Mouse (Mus musculus) heart, embryonic 15.5 days (tissue): ENCODE data around the gene F2rl3. TPM values are rescaled to one million over a fixed set of nuclear protein-coding genes. Genes with fewer than 3 reads are reported as not detected.
A peak's percentile ranks its signal among the peaks of the same experiment; 100 is the strongest.

Source experiments
- ATAC-seq: fragments of 200-750 bp; cut with Nextera tagmentation; replicated peaks from 2 replicates; pipeline ENCODE4 v1.8.0; 2017; ENCODE audit warnings: low read depth, moderate TSS enrichment; ENCODE audit not compliant: insufficient number of reproducible peaks, insufficient read depth, low FRiP score
- H3K27ac ChIP-seq: fragments of 300-500 bp; sonication (generic); 2 replicates; pipeline ENCODE4 v1.5.1; 2015; ENCODE audit warnings: mild to moderate bottlenecking, inconsistent platforms
- H3K27me3 ChIP-seq: fragments of 300-500 bp; sonication (generic); 2 replicates; pipeline ENCODE4 v1.6.1; 2015; ENCODE audit warnings: inconsistent platforms
- H3K36me3 ChIP-seq: fragments of 300-500 bp; sonication (generic); 2 replicates; pipeline ENCODE4 v1.6.1; 2015; ENCODE audit warnings: mild to moderate bottlenecking, inconsistent platforms
- H3K4me1 ChIP-seq: fragments of 300-500 bp; sonication (generic); replicated peaks from 2 replicates; pipeline ENCODE4 v1.6.1; 2015; ENCODE audit warnings: inconsistent platforms
- H3K4me2 ChIP-seq: fragments of 300-500 bp; sonication (generic); 2 replicates; pipeline ENCODE4 v1.6.1; 2015; ENCODE audit warnings: inconsistent platforms, mild to moderate bottlenecking, moderate library complexity
- H3K4me3 ChIP-seq: fragments of 300-500 bp; sonication (generic); 2 replicates; pipeline ENCODE4 v1.5.1; 2015; ENCODE audit warnings: mild to moderate bottlenecking, inconsistent platforms
- H3K9ac ChIP-seq: fragments of 300-500 bp; sonication (generic); 2 replicates; pipeline ENCODE4 v1.6.1; 2015; ENCODE audit warnings: mild to moderate bottlenecking, inconsistent platforms
- H3K9me3 ChIP-seq: fragments of 300-500 bp; sonication (generic); replicated peaks from 2 replicates; pipeline ENCODE4 v1.6.1; 2016; ENCODE audit warnings: inconsistent platforms
- WGBS: fragments of 180-500 bp; shearing (Covaris S2); methylation state at CpG from one replicate; pipeline ENCODE4 v1.1.7; 2015; ENCODE audit warnings: mixed read lengths; 5-methylcytosine and 5-hydroxymethylcytosine counted together
- polyA plus RNA-seq: library from polyadenylated mRNA; unstranded; fragments of >200 nt; fragmentation: Nextera tagmentation; extraction: Ambion mirVana; gene quantifications from 2 replicates; pipeline ENCODE4 v1.2.1, GENCODE M21; 2015

F2rl3 gene
- polyA plus RNA-seq, 1 experiment from 2014 or later: 1.0 TPM

GRCm38 (mm10) chr8:72750266-72750665 lies 11.4 kb upstream of the F2rl3 start:
- H3K4me3 ChIP-seq: no peak overlapping the region
- 96% methylated on average over 6 of the region's 6 CpGs for WGBS
- H3K4me1 ChIP-seq: no peaks in the 10 kb centered on the region
- H3K4me2 ChIP-seq: no peak overlapping the region
- H3K27me3 ChIP-seq: no peaks in the 10 kb centered on the region
- no peak for ATAC-seq
- H3K9me3 ChIP-seq: no peaks in the 10 kb centered on the region
- no peak overlapping the region for H3K27ac ChIP-seq
- H3K9ac ChIP-seq: no peak overlapping the region
- H3K36me3 ChIP-seq: peaks cover 92% of the 10 kb centered on the region

- no peak overlapping the region for H3K9ac ChIP-seq
- WGBS: 81% methylated on average over 3 of the region's 3 CpGs
- no peaks in the 10 kb centered on the region for H3K9me3 ChIP-seq
- no peak overlapping the region for H3K4me2 ChIP-seq
- H3K4me1 ChIP-seq: no peaks in the 10 kb centered on the region
- no peak overlapping the region for H3K27ac ChIP-seq
- H3K27me3 ChIP-seq: no peaks in the 10 kb centered on the region
- H3K4me3 ChIP-seq: no peak overlapping the region
- ATAC-seq: no peak
- H3K36me3 ChIP-seq: peaks cover 92% of the 10 kb centered on the region
Observed at GRCm38 (mm10) chr8:72751126-72751525, 10.6 kb upstream of the F2rl3 start.

- Histone ChIP-seq H3K9ac (no peak overlapping the region), H3K4me2 (no peak overlapping the region), H3K27ac (no peak overlapping the region), H3K9me3 (no peaks in the 10 kb centered on the region), H3K36me3 (peaks cover 92% of the 10 kb centered on the region), H3K4me1 (no peaks in the 10 kb centered on the region), H3K27me3 (no peaks in the 10 kb centered on the region), H3K4me3 (no peak overlapping the region)
- no peak for ATAC-seq
- 74% methylated on average over 3 of the region's 3 CpGs for WGBS
Observed at GRCm38 (mm10) chr8:72752289-72752688, 9.4 kb upstream of the F2rl3 start.

GRCm38 (mm10) chr8:72753165-72753564 lies 8.5 kb upstream of the F2rl3 start:
- Histone ChIP-seq H3K4me3 (no peak overlapping the region), H3K27me3 (no peaks in the 10 kb centered on the region), H3K36me3 (peaks cover 92% of the 10 kb centered on the region), H3K4me1 (no peaks in the 10 kb centered on the region), H3K4me2 (no peak overlapping the region), H3K9ac (no peak overlapping the region), H3K27ac (no peak overlapping the region), H3K9me3 (no peaks in the 10 kb centered on the region)
- no peak for ATAC-seq
- 92% methylated on average over 9 of the region's 9 CpGs for WGBS

- H3K9me3 ChIP-seq: no peaks in the 10 kb centered on the region
- H3K36me3 ChIP-seq: peaks cover 91% of the 10 kb centered on the region
- no peak overlapping the region for H3K4me3 ChIP-seq
- H3K27me3 ChIP-seq: no peaks in the 10 kb centered on the region
- no peak overlapping the region for H3K27ac ChIP-seq
- H3K4me1 ChIP-seq: no peaks in the 10 kb centered on the region
- ATAC-seq: no peak
- H3K9ac ChIP-seq: no peak overlapping the region
- WGBS: 80% methylated on average over 2 of the region's 2 CpGs
- no peak overlapping the region for H3K4me2 ChIP-seq
Observed at GRCm38 (mm10) chr8:72753781-72754180, 7.9 kb upstream of the F2rl3 start.

GRCm38 (mm10) chr8:72756031-72756430 lies 5.6 kb upstream of the F2rl3 start:
- whole genome bisulfite sequencing: 92% methylated on average over 2 of the region's 2 CpGs
- ATAC-seq: no peak
- Histone ChIP-seq H3K27me3 (no peaks in the 10 kb centered on the region), H3K4me1 (0 out of 2 replicates have a peak, but pooled peaks cover under 1% of the 10 kb centered on the region), H3K36me3 (peaks cover 73% of the 10 kb centered on the region), H3K9ac (no peak overlapping the region), H3K4me3 (no peak overlapping the region), H3K27ac (no peak overlapping the region), H3K4me2 (no peak overlapping the region), H3K9me3 (no peaks in the 10 kb centered on the region)

GRCm38 (mm10) chr8:72756771-72757390 lies 4.8 kb upstream of the F2rl3 start:
- 94% methylated on average over 35 of the region's 35 CpGs for WGBS
- Histone ChIP-seq H3K4me3 (no peak overlapping the region), H3K4me2 (no peak overlapping the region), H3K27me3 (no peaks in the 10 kb centered on the region), H3K9me3 (no peaks in the 10 kb centered on the region), H3K36me3 (peaks cover 66% of the 10 kb centered on the region), H3K27ac (no peak overlapping the region), H3K4me1 (peaks cover 3% of the 10 kb centered on the region; the same call in 1 of the 2 replicates), H3K9ac (no peak overlapping the region)
- no peak for ATAC-seq

- Histone ChIP-seq H3K4me1 (peaks cover 3% of the 10 kb centered on the region; the same call in 1 of the 2 replicates), H3K4me2 (no peak overlapping the region), H3K9me3 (no peaks in the 10 kb centered on the region), H3K4me3 (no peak overlapping the region), H3K27ac (no peak overlapping the region), H3K9ac (no peak overlapping the region), H3K27me3 (no peaks in the 10 kb centered on the region), H3K36me3 (peaks cover 59% of the 10 kb centered on the region)
- whole genome bisulfite sequencing: 89% methylated on average over 15 of the region's 15 CpGs
- ATAC-seq: no peak
Observed at GRCm38 (mm10) chr8:72757426-72758195, 4.1 kb upstream of the F2rl3 start.

GRCm38 (mm10) chr8:72758310-72758709 lies 3.4 kb upstream of the F2rl3 start:
- H3K4me1 ChIP-seq: peaks cover 3% of the 10 kb centered on the region; the same call in 1 of the 2 replicates
- no peaks in the 10 kb centered on the region for H3K9me3 ChIP-seq
- H3K9ac ChIP-seq: no peak overlapping the region
- H3K27ac ChIP-seq: no peak overlapping the region
- no peak for ATAC-seq
- H3K4me2 ChIP-seq: no peak overlapping the region
- no peaks in the 10 kb centered on the region for H3K27me3 ChIP-seq
- no peak overlapping the region for H3K4me3 ChIP-seq
- H3K36me3 ChIP-seq: peaks cover 52% of the 10 kb centered on the region

- no peaks in the 10 kb centered on the region for H3K27me3 ChIP-seq
- no peaks in the 10 kb centered on the region for H3K9me3 ChIP-seq
- ATAC-seq: no peak
- peaks cover 3% of the 10 kb centered on the region; the same call in 1 of the 2 replicates for H3K4me1 ChIP-seq
- H3K9ac ChIP-seq: no peak overlapping the region
- no peak overlapping the region for H3K27ac ChIP-seq
- H3K4me3 ChIP-seq: no peak overlapping the region
- peaks cover 40% of the 10 kb centered on the region for H3K36me3 ChIP-seq
- 88% methylated on average over 3 of the region's 3 CpGs for WGBS
- no peak overlapping the region for H3K4me2 ChIP-seq
Observed at GRCm38 (mm10) chr8:72760216-72760615, 1.5 kb upstream of the F2rl3 start.

GRCm38 (mm10) chr8:72762306-72762705 lies 626 bp downstream of the F2rl3 start:
- 86% methylated on average over 12 of the region's 12 CpGs for WGBS
- Histone ChIP-seq H3K4me1 (peaks cover 3% of the 10 kb centered on the region; the same call in 1 of the 2 replicates), H3K36me3 (peaks cover 19% of the 10 kb centered on the region), H3K27me3 (no peaks in the 10 kb centered on the region), H3K4me3 (no peak overlapping the region), H3K9ac (no peak overlapping the region), H3K9me3 (no peaks in the 10 kb centered on the region), H3K27ac (no peak overlapping the region), H3K4me2 (peak overlapping the region; percentile 15; the same call in 1 of the 2 replicates)
- no peak for ATAC-seq
